Mouse (Mus musculus): Measurements from ENCODE around the gene Cd52. TPM values are rescaled to one million over a fixed set of nuclear protein-coding genes. Genes with fewer than 3 reads are reported as not detected.

Cd52 gene
- total and polyA plus RNA-seq, 3 experiments: 1.3 to 21.1 (median 2.0) TPM

GRCm38 (mm10) chr4:134053538-134053937 lies 41.3 kb downstream of the Cd52 start, which contains the start of gene Zfp683:
Zfp683 (plus strand) TSS chr4:134053838.
- peaks cover 6% of the 10 kb centered on the region for H3K4me1 ChIP-seq (ENCODE audit: insufficient read depth, low read depth, low read length)
- no peak for TF ChIP-seq CTCF (IDR thresholded peaks at IDR 0.05; ENCODE audit: low read depth, low read length)
- TF ChIP-seq POLR2AphosphoS5 (IDR thresholded peaks at IDR 0.05; ENCODE audit: insufficient replicate concordance, low read depth, low read length): no peak
- TF ChIP-seq GATA1 (IDR thresholded peaks at IDR 0.05; ENCODE audit: borderline replicate concordance, low read length): no peak
- no peak for TF ChIP-seq TAL1 (conservative IDR thresholded peaks at IDR 0.05; ENCODE audit: low read depth, low read length)
- no peak for TF ChIP-seq GATA2 (IDR thresholded peaks at IDR 0.05; ENCODE audit: borderline replicate concordance, low read depth, low read length)
- DNase-seq (ENCODE audit: low spot score) (no peak), ATAC-seq (ENCODE audit: extremely low read depth, insufficient number of reproducible peaks, low FRiP score, poor library complexity, severe bottlenecking) (no peak)
- 0 out of 2 replicates have a peak, but pooled peaks cover 4% of the 10 kb centered on the region for H3K9me3 ChIP-seq (replicated peaks)
- no peak within 1 kb of the TSS for H3K4me3 ChIP-seq (ENCODE audit: low read depth, low read length)
- H3K36me3 ChIP-seq (replicated peaks): no peaks in the 10 kb centered on the region
- H3K27me3 ChIP-seq (ENCODE audit: insufficient read depth, low read length): peaks cover 46% of the 10 kb centered on the region

DNA sequence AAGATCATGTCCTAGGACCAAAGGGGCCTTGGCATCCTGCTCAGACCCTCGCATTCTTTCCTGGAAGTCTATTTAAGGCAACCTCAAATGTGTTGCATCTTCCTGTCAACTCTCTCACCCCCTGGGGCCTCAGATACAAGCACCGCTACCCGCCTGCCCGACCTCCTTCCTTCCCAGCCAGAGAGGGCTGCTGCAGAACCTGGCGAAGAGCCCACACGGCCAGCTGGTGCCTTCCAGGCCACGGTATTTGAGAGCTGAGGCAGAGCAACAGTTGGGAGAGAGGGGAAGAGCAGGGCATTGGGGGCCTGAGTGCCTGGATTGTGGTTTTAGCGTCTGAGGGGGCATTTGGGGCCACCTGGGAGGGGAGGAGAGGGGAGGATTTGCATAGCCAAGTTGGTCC lies 42.3 kb downstream of the Cd52 start:
- TF ChIP-seq CTCF (IDR thresholded peaks at IDR 0.05; ENCODE audit: low read depth, low read length) (no peak), GATA1 (IDR thresholded peaks at IDR 0.05; ENCODE audit: borderline replicate concordance, low read length) (no peak), GATA2 (IDR thresholded peaks at IDR 0.05; ENCODE audit: borderline replicate concordance, low read depth, low read length) (no peak)
- Histone ChIP-seq H3K27me3 (ENCODE audit: insufficient read depth, low read length) (peaks cover 46% of the 10 kb centered on the region), H3K4me1 (ENCODE audit: insufficient read depth, low read depth, low read length) (peaks cover 4% of the 10 kb centered on the region; the same call in 1 of the 2 replicates), H3K36me3 (replicated peaks) (no peaks in the 10 kb centered on the region), H3K4me3 (ENCODE audit: low read depth, low read length) (no peak overlapping the region), H3K9me3 (replicated peaks) (0 out of 2 replicates have a peak, but pooled peaks cover 4% of the 10 kb centered on the region)
- DNase-seq (ENCODE audit: low spot score) (no peak), ATAC-seq (ENCODE audit: extremely low read depth, insufficient number of reproducible peaks, low FRiP score, poor library complexity, severe bottlenecking) (no peak)

DNA sequence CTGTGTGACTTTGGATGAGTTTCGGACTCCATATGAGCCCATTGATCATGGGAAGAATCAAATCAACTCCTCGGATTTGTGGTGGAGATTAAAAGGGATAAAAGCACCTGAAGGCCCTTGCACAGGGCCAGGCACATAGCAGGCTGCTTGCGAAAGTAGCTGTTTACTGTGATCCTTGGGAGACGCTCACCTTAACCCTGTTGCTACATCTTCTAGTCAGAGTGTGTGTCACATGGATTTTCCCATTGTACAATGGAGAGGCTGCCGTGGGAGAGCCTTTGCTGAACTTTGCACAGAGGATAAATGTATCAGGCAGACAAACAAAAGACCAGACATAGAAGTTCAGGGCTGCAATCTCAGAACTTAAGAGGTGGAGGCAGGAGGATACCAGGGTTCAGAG lies 43.0 kb downstream of the Cd52 start:
- H3K4me3 ChIP-seq (ENCODE audit: low read depth, low read length): no peak overlapping the region
- TF ChIP-seq POLR2AphosphoS5 (IDR thresholded peaks at IDR 0.05; ENCODE audit: insufficient replicate concordance, low read depth, low read length) (no peak), CTCF (IDR thresholded peaks at IDR 0.05; ENCODE audit: low read depth, low read length) (no peak), GATA2 (IDR thresholded peaks at IDR 0.05; ENCODE audit: borderline replicate concordance, low read depth, low read length) (no peak), TAL1 (conservative IDR thresholded peaks at IDR 0.05; ENCODE audit: low read depth, low read length) (no peak), GATA1 (IDR thresholded peaks at IDR 0.05; ENCODE audit: borderline replicate concordance, low read length) (no peak)

DNA sequence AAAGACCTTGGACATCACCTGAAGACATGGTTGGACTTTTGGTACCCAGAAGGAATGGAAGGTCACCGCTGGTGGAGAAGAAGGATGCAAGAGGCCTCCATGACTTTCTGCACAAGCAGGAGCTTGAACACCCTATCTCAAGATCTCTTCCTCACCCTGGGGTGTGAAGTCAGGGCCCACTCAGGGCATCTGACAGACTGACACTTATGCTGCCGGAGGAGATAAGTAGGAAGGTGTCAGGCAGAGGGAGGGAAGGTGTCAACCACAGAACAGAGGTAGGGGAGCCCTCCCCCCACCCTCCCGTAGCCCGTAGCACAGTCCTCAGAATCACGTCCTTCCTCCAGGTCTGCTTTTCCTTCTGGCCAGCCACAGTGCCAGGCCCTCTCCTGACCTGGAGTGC lies 47.2 kb downstream of the Cd52 start:
- H3K4me1 ChIP-seq (ENCODE audit: insufficient read depth, low read depth, low read length): peaks cover 5% of the 10 kb centered on the region; the same call in 1 of the 2 replicates
- H3K9me3 ChIP-seq (replicated peaks): peaks cover 6% of the 10 kb centered on the region; the same call in 1 of the 2 replicates
- H3K27me3 ChIP-seq (ENCODE audit: insufficient read depth, low read length): peaks cover 33% of the 10 kb centered on the region
- TF ChIP-seq GATA2 (IDR thresholded peaks at IDR 0.05; ENCODE audit: borderline replicate concordance, low read depth, low read length) (no peak), POLR2AphosphoS5 (IDR thresholded peaks at IDR 0.05; ENCODE audit: insufficient replicate concordance, low read depth, low read length) (no peak), CTCF (IDR thresholded peaks at IDR 0.05; ENCODE audit: low read depth, low read length) (no peak), GATA1 (IDR thresholded peaks at IDR 0.05; ENCODE audit: borderline replicate concordance, low read length) (no peak), TAL1 (conservative IDR thresholded peaks at IDR 0.05; ENCODE audit: low read depth, low read length) (no peak)
- H3K36me3 ChIP-seq (replicated peaks): no peaks in the 10 kb centered on the region
- DNase-seq (ENCODE audit: low spot score) (no peak), ATAC-seq (ENCODE audit: extremely low read depth, insufficient number of reproducible peaks, low FRiP score, poor library complexity, severe bottlenecking) (no peak)
- H3K4me3 ChIP-seq (ENCODE audit: low read depth, low read length): no peak overlapping the region

More for the DNA sequence above, 43.0 kb downstream of the Cd52 start:
- no peak for DNase-seq (ENCODE audit: low spot score)
- Histone ChIP-seq H3K36me3 (replicated peaks) (no peaks in the 10 kb centered on the region), H3K9me3 (replicated peaks) (0 out of 2 replicates have a peak, but pooled peaks cover 4% of the 10 kb centered on the region), H3K4me1 (ENCODE audit: insufficient read depth, low read depth, low read length) (peaks cover 4% of the 10 kb centered on the region; the same call in 1 of the 2 replicates), H3K27me3 (ENCODE audit: insufficient read depth, low read length) (peaks cover 45% of the 10 kb centered on the region)
- no peak for ATAC-seq (ENCODE audit: extremely low read depth, insufficient number of reproducible peaks, low FRiP score, poor library complexity, severe bottlenecking)

DNA sequence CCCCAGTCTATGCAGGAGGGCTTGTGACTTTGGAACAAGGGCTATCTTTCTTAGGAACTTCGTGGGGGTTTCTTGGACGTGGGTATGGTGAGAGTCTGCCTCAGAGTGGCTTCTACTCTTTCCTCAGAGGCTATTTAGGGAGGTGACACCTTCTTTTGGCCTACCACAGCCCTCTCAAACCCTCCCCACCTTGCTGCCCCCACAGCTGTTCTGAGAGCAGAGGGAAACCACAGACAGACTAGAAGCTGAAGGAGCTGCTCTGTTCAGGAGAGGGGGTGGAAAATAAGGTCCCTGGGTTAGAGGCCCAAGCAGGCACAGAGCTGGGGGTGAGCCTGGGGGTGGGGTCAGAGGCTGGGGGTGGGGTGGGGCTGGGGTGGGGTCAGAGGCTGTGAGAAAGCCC lies 51.8 kb downstream of the Cd52 start:
- Histone ChIP-seq H3K9me3 (replicated peaks) (peaks cover 3% of the 10 kb centered on the region; the same call in 1 of the 2 replicates), H3K4me3 (ENCODE audit: low read depth, low read length) (no peak overlapping the region), H3K4me1 (ENCODE audit: insufficient read depth, low read depth, low read length) (peaks cover 10% of the 10 kb centered on the region; the same call in 1 of the 2 replicates), H3K36me3 (replicated peaks) (no peaks in the 10 kb centered on the region), H3K27me3 (ENCODE audit: insufficient read depth, low read length) (peaks cover 29% of the 10 kb centered on the region)
- ATAC-seq (ENCODE audit: extremely low read depth, insufficient number of reproducible peaks, low FRiP score, poor library complexity, severe bottlenecking) (no peak), DNase-seq (ENCODE audit: low spot score) (no peak)
- TF ChIP-seq POLR2AphosphoS5 (IDR thresholded peaks at IDR 0.05; ENCODE audit: insufficient replicate concordance, low read depth, low read length) (no peak), CTCF (IDR thresholded peaks at IDR 0.05; ENCODE audit: low read depth, low read length) (no peak), TAL1 (conservative IDR thresholded peaks at IDR 0.05; ENCODE audit: low read depth, low read length) (no peak), GATA1 (IDR thresholded peaks at IDR 0.05; ENCODE audit: borderline replicate concordance, low read length) (no peak), GATA2 (IDR thresholded peaks at IDR 0.05; ENCODE audit: borderline replicate concordance, low read depth, low read length) (no peak)

DNA sequence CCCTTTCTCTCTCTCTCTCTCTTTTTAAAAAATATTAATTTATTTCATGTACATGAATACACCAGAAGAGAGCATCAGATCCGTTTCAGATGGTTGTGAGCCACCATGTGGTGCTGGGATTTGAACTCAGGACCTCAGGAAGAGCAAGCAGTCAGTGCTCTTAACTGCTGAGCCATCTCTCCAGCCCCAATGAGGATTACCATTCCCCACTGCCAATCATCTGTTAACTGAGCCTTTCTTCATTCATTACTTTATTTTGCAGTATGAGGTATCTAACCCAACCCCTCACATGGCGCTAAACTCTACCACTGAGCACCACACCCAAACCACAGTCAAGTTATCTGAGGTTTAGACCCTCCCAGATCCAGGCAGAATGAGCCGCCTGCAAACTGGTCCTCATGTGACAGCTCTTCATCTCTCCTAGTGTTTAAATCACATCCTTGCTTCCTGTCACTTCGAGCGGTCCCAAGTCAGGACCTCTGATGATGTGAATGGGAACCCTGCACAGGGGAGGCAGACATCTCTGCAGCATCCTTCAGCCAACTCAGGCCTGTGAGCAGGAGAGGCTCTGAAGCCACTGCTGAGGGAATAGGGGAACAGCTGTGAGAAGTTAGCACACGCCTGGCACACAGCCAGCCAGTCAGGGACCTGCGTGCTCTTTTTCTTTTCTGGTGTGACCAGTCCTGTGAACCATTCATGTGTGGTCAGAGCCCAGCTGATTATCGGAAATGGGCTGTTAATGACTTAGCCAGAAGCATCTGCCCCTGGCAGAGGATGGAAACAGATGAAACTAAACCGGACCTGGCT lies 53.4 kb downstream of the Cd52 start:
- no peaks in the 10 kb centered on the region for H3K36me3 ChIP-seq (replicated peaks)
- DNase-seq (ENCODE audit: low spot score) (no peak), ATAC-seq (ENCODE audit: extremely low read depth, insufficient number of reproducible peaks, low FRiP score, poor library complexity, severe bottlenecking) (no peak)
- no peak overlapping the region for H3K4me3 ChIP-seq (ENCODE audit: low read depth, low read length)
- peaks cover 10% of the 10 kb centered on the region; the same call in 1 of the 2 replicates for H3K4me1 ChIP-seq (ENCODE audit: insufficient read depth, low read depth, low read length)
- peaks cover 32% of the 10 kb centered on the region for H3K27me3 ChIP-seq (ENCODE audit: insufficient read depth, low read length)
- no peak for TF ChIP-seq TAL1 (conservative IDR thresholded peaks at IDR 0.05; ENCODE audit: low read depth, low read length)
- peaks cover 3% of the 10 kb centered on the region; the same call in 1 of the 2 replicates for H3K9me3 ChIP-seq (replicated peaks)

All from G1E (cell line).